Mouse (Mus musculus) forebrain, embryonic 14.5 days (tissue): ENCODE results near the gene Map3k15. TPM values are rescaled to one million over a fixed set of nuclear protein-coding genes. Genes with fewer than 3 reads are reported as not detected.

ENCODE experiments used
- ATAC-seq: fragments of 200-750 bp; cut with Nextera tagmentation; 2 replicates; pipeline ENCODE4 v1.8.0; 2017; ENCODE audit warnings: mild to moderate bottlenecking, moderate library complexity
- DNase-seq: peaks from one replicate; pipeline ENCODE4 v3.0.0-alpha.2; 2015; ENCODE audit warnings: low spot score
- H3K27ac ChIP-seq: fragments of 300-500 bp; sonication (generic); 2 replicates; pipeline ENCODE4 v1.5.1; 2014; ENCODE audit warnings: low read depth, mild to moderate bottlenecking, control low read depth, low read length, moderate library complexity
- H3K27me3 ChIP-seq: fragments of 300-500 bp; sonication (generic); replicated peaks from 2 replicates; pipeline ENCODE4 v1.6.1; 2014; ENCODE audit warnings: low read length, control low read depth, mixed read lengths; ENCODE audit not compliant: control insufficient read depth, insufficient read depth
- H3K36me3 ChIP-seq: fragments of 300-500 bp; sonication (generic); 2 replicates; pipeline ENCODE4 v1.6.1; 2014; ENCODE audit warnings: low read length, control low read depth; ENCODE audit not compliant: control insufficient read depth, insufficient read depth
- H3K4me1 ChIP-seq: fragments of 300-500 bp; sonication (generic); 2 replicates; pipeline ENCODE4 v1.6.1; 2014; ENCODE audit warnings: antibody characterized with exemption, low read length, control low read depth; ENCODE audit not compliant: control insufficient read depth, insufficient read depth
- H3K4me2 ChIP-seq: fragments of 300-500 bp; sonication (generic); 2 replicates; pipeline ENCODE4 v1.6.1; 2014; ENCODE audit warnings: mild to moderate bottlenecking, control low read depth, low read length
- H3K4me3 ChIP-seq: fragments of 300-500 bp; sonication (generic); 2 replicates; pipeline ENCODE4 v1.5.1; 2014; ENCODE audit warnings: low read depth, low read length, control low read depth
- H3K9ac ChIP-seq: fragments of 300-500 bp; sonication (generic); 2 replicates; pipeline ENCODE4 v1.6.1; 2014; ENCODE audit warnings: mild to moderate bottlenecking, low read length, control low read depth, moderate library complexity
- H3K9me3 ChIP-seq: fragments of 300-500 bp; sonication (generic); replicated peaks from 2 replicates; pipeline ENCODE4 v1.6.1; 2016; ENCODE audit warnings: low read length, control low read depth, mixed read lengths; ENCODE audit not compliant: control insufficient read depth
- WGBS: fragments of 180-500 bp; shearing (Covaris S2); extraction: QIAGEN DNeasy Blood & Tissue Kit; methylation state at CpG from one replicate; pipeline ENCODE4 v1.1.7; 2014; 5-methylcytosine and 5-hydroxymethylcytosine counted together
- polyA plus RNA-seq: library from polyadenylated mRNA; unstranded; fragments of >200 nt; fragmentation: Nextera tagmentation; extraction: Ambion mirVana; gene quantifications from 2 replicates; pipeline ENCODE4 v1.2.1, GENCODE M21; 2014

The Map3k15 gene
- 0.13 and 0.25 TPM in 2 replicates for polyA plus RNA-seq

GRCm38 (mm10) chrX:159988002-159988960 lies at the start of gene Map3k15:
Gene Map3k15 (plus strand): TSS chrX:159988433.
- Histone ChIP-seq H3K36me3 (no peaks in the 10 kb centered on the region), H3K27ac (no peak within 1 kb of the TSS), H3K4me2 (peak within 1 kb of the TSS; percentile 73), H3K9me3 (no peaks in the 10 kb centered on the region), H3K27me3 (0 out of 2 replicates have a peak, but pooled peaks cover 2% of the 10 kb centered on the region), H3K4me3 (peak within 1 kb of the TSS; percentile 36), H3K9ac (peak within 1 kb of the TSS; percentile 49), H3K4me1 (no peaks in the 10 kb centered on the region)
- 40% methylated on average over 104 of the region's 108 CpGs for WGBS
- ATAC-seq = peak; percentile 77
- peak; percentile 10 for DNase-seq

GRCm38 (mm10) chrX:159942569-159942968 lies 45.7 kb upstream of the Map3k15 start:
- no peak for ATAC-seq
- Histone ChIP-seq H3K36me3 (no peaks in the 10 kb centered on the region), H3K27me3 (no peaks in the 10 kb centered on the region), H3K9me3 (no peaks in the 10 kb centered on the region), H3K9ac (no peak overlapping the region), H3K4me2 (no peak overlapping the region), H3K27ac (no peak overlapping the region), H3K4me1 (no peaks in the 10 kb centered on the region), H3K4me3 (no peak overlapping the region)
- 81% methylated on average over 2 of the region's 2 CpGs for WGBS
- DNase-seq = no peak

- no peaks in the 10 kb centered on the region for H3K27me3 ChIP-seq
- no peaks in the 10 kb centered on the region for H3K4me1 ChIP-seq
- H3K36me3 ChIP-seq = no peaks in the 10 kb centered on the region
- 79% methylated on average over 1 of the region's 1 CpGs for WGBS
- DNase-seq = no peak
- no peak overlapping the region for H3K27ac ChIP-seq
- no peaks in the 10 kb centered on the region for H3K9me3 ChIP-seq
- H3K4me2 ChIP-seq = no peak overlapping the region
- H3K9ac ChIP-seq = no peak overlapping the region
- ATAC-seq = no peak
- no peak overlapping the region for H3K4me3 ChIP-seq
Observed at GRCm38 (mm10) chrX:159943586-159943985, 44.6 kb upstream of the Map3k15 start.

GRCm38 (mm10) chrX:159953546-159954429 lies 34.4 kb upstream of the Map3k15 start:
- DNase-seq (no peak), ATAC-seq (no peak)
- H3K36me3 ChIP-seq = no peaks in the 10 kb centered on the region
- H3K27me3 ChIP-seq = no peaks in the 10 kb centered on the region
- H3K4me3 ChIP-seq = no peak overlapping the region
- H3K4me1 ChIP-seq = no peaks in the 10 kb centered on the region
- WGBS = 86% methylated on average over 7 of the region's 7 CpGs
- no peak overlapping the region for H3K9ac ChIP-seq
- no peak overlapping the region for H3K27ac ChIP-seq
- no peak overlapping the region for H3K4me2 ChIP-seq
- no peaks in the 10 kb centered on the region for H3K9me3 ChIP-seq

- ATAC-seq (no peak), DNase-seq (peak; percentile 16)
- 0 out of 2 replicates have a peak, but pooled peaks cover 3% of the 10 kb centered on the region for H3K27me3 ChIP-seq
- H3K36me3 ChIP-seq = no peaks in the 10 kb centered on the region
- H3K4me3 ChIP-seq = no peak overlapping the region
- no peaks in the 10 kb centered on the region for H3K9me3 ChIP-seq
- no peak overlapping the region for H3K9ac ChIP-seq
- 72% methylated on average over 4 of the region's 4 CpGs for WGBS
- no peak overlapping the region for H3K4me2 ChIP-seq
- no peaks in the 10 kb centered on the region for H3K4me1 ChIP-seq
- no peak overlapping the region for H3K27ac ChIP-seq
Observed at GRCm38 (mm10) chrX:159954430-159954779, 33.8 kb upstream of the Map3k15 start.

GRCm38 (mm10) chrX:159955433-159955832 lies 32.8 kb upstream of the Map3k15 start:
- ATAC-seq (no peak), DNase-seq (no peak)
- 0 out of 2 replicates have a peak, but pooled peaks cover 3% of the 10 kb centered on the region for H3K27me3 ChIP-seq
- H3K4me3 ChIP-seq = no peak overlapping the region
- no peak overlapping the region for H3K4me2 ChIP-seq
- no peaks in the 10 kb centered on the region for H3K4me1 ChIP-seq
- no peak overlapping the region for H3K27ac ChIP-seq
- no peak overlapping the region for H3K9ac ChIP-seq
- no peaks in the 10 kb centered on the region for H3K36me3 ChIP-seq
- 90% methylated on average over 6 of the region's 6 CpGs for WGBS
- H3K9me3 ChIP-seq = no peaks in the 10 kb centered on the region

GRCm38 (mm10) chrX:159961385-159961784 lies 26.8 kb upstream of the Map3k15 start:
- Histone ChIP-seq H3K4me2 (no peak overlapping the region), H3K9ac (no peak overlapping the region), H3K4me1 (no peaks in the 10 kb centered on the region), H3K9me3 (no peaks in the 10 kb centered on the region), H3K36me3 (no peaks in the 10 kb centered on the region), H3K27ac (no peak overlapping the region), H3K27me3 (0 out of 2 replicates have a peak, but pooled peaks cover 3% of the 10 kb centered on the region), H3K4me3 (no peak overlapping the region)
- 82% methylated on average over 2 of the region's 2 CpGs for WGBS
- ATAC-seq = no peak
- no peak for DNase-seq

GRCm38 (mm10) chrX:159963273-159963672 lies 25.0 kb upstream of the Map3k15 start:
- 30% methylated on average over 4 of the region's 4 CpGs for WGBS

More at GRCm38 (mm10) chrX:159963273-159963672, 25.0 kb upstream of the Map3k15 start:
- Histone ChIP-seq H3K27ac (no peak overlapping the region), H3K9me3 (no peaks in the 10 kb centered on the region), H3K27me3 (0 out of 2 replicates have a peak, but pooled peaks cover 3% of the 10 kb centered on the region), H3K36me3 (no peaks in the 10 kb centered on the region), H3K4me1 (no peaks in the 10 kb centered on the region), H3K4me3 (no peak overlapping the region), H3K9ac (no peak overlapping the region), H3K4me2 (no peak overlapping the region)
- ATAC-seq (peak; percentile 89), DNase-seq (peak; percentile 84)
